ENCODE assay signal across 21 mouse cellular contexts in the genomic region with DNA sequence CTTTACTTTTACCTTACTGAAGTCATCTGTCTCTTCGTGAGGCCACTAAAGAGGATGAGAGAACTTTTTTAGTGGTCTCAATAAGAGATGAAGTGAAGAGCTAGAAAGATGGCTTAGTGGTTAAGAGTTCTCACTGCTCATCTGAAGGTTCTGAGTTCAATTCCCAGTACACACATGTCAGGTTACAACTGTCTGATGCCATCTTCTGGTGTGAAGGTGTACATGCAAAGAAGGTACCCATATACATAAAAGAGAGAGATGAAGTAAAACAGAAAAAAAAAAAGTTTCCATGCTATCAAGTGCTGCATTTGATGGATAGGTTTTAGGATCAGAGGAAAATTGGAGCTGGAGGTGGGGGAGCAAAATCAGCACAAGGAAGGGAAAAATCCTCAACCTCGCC. TPM values are rescaled to one million over a fixed set of nuclear protein-coding genes. Genes with fewer than 3 reads are reported as not detected.
DNase-seq lines count a peak whose midpoint lies in the region; ATAC-seq and TF ChIP-seq lines count a peak whose summit lies in the region.
"Had no signal": no experiment of that assay in that cellular context is flagged by ENCODE, and none has a peak within 500 bp of the region (broad histone marks: within the 10 kb centered on the region; RNA-seq: fewer than 3 reads in every experiment).

No protein-coding gene starts in this region.

- H3K9me3 ChIP-seq in intestine, postnatal 0 days (ENCODE audit: control insufficient read depth), result no peaks in the 10 kb centered on the region
- H3K9me3 ChIP-seq in intestine, embryonic 16.5 days (ENCODE audit: control insufficient read depth, low read length), result no peaks in the 10 kb centered on the region
- H3K9me3 ChIP-seq: embryonic facial prominence, embryonic 15.5 days; forebrain, embryonic 10.5 days; heart, embryonic 12.5 days; hindbrain, embryonic 15.5 days; limb, embryonic 15.5 days had no signal

- no peak overlapping the region for H3K4me3 ChIP-seq in intestine, postnatal 0 days (ENCODE audit: low read depth, low read length)
- no peak overlapping the region for H3K4me3 ChIP-seq in intestine, embryonic 16.5 days (ENCODE audit: low read length)
- H3K4me3 ChIP-seq in thymus, adult 2 months (ENCODE audit: control insufficient read depth, insufficient read depth, low read length), result no peak overlapping the region
- H3K4me3 ChIP-seq: embryonic facial prominence, embryonic 15.5 days; forebrain, embryonic 10.5 days; heart, embryonic 12.5 days; hindbrain, embryonic 15.5 days; limb, embryonic 15.5 days had no signal

- no peak overlapping the region for H3K27ac ChIP-seq in intestine, postnatal 0 days (ENCODE audit: low read depth, low read length)
- no peak overlapping the region for H3K27ac ChIP-seq in intestine, embryonic 16.5 days (ENCODE audit: low read length)
- no peak overlapping the region for H3K27ac ChIP-seq in thymus, adult 2 months (ENCODE audit: control insufficient read depth, insufficient read depth, low read length)
- H3K27ac ChIP-seq: embryonic facial prominence, embryonic 15.5 days; forebrain, embryonic 10.5 days; hindbrain, embryonic 15.5 days; limb, embryonic 15.5 days; macrophage had no signal

- no peak overlapping the region for H3K9ac ChIP-seq in intestine, postnatal 0 days (ENCODE audit: low read depth, low read length)
- H3K9ac ChIP-seq in intestine, embryonic 16.5 days (ENCODE audit: low read depth, low read length), result no peak overlapping the region
- H3K9ac ChIP-seq: embryonic facial prominence, embryonic 15.5 days; heart, embryonic 12.5 days; hindbrain, embryonic 15.5 days; limb, embryonic 15.5 days; lung, embryonic 14.5 days had no signal

- DNase-seq in 416B (ENCODE audit: low read depth) (peak; percentile 43), NIH3T3 (ENCODE audit: low read depth) (peak; percentile 16)
- DNase-seq in naive thymus-derived CD4-positive, alpha-beta T cell, adult 2 months (ENCODE audit: low read depth), result peak; percentile 33
- DNase-seq in lung, postnatal 4 days, result no peak
- DNase-seq in thymus, adult 2 months, result no peak
- DNase-seq: cerebellum, adult 9-10 months; kidney, adult 18-20 months; kidney, postnatal 25 days; layer of hippocampus, adult 9-11 months; lung, embryonic 14.5 days; midbrain, embryonic 14.5 days; right cerebral cortex, adult 18-20 months had no signal

- WGBS in intestine, postnatal 0 days, result 55% methylated on average over 2 of the region's 2 CpGs
- WGBS in intestine, embryonic 16.5 days, result 57% methylated on average over 2 of the region's 2 CpGs
- WGBS in thymus, adult 2 months, result 70% methylated on average over 2 of the region's 2 CpGs

- no peak overlapping the region for H3K4me2 ChIP-seq in intestine, postnatal 0 days (replicated peaks; ENCODE audit: low read depth)
- H3K4me2 ChIP-seq in intestine, embryonic 16.5 days (ENCODE audit: low read depth, low read length), result no peak overlapping the region
- H3K4me2 ChIP-seq: embryonic facial prominence, embryonic 15.5 days; heart, embryonic 12.5 days; hindbrain, embryonic 15.5 days; limb, embryonic 15.5 days; lung, embryonic 14.5 days had no signal

- TF ChIP-seq POLR2A in thymus, adult 2 months (IDR thresholded peaks at IDR 0.05; ENCODE audit: control insufficient read depth, extremely low read depth, insufficient read depth, low read length, poor library complexity), result no peak

- no peaks in the 10 kb centered on the region for H3K27me3 ChIP-seq in intestine, postnatal 0 days (replicated peaks; ENCODE audit: control insufficient read depth, insufficient read depth, low read length)
- peaks cover 2% of the 10 kb centered on the region; the same call in 1 of the 2 replicates for H3K27me3 ChIP-seq in intestine, embryonic 16.5 days (replicated peaks; ENCODE audit: control insufficient read depth, insufficient read depth, low read length)
- H3K27me3 ChIP-seq in thymus, adult 2 months (ENCODE audit: control insufficient read depth, insufficient read depth, low read length), result no peaks in the 10 kb centered on the region
- H3K27me3 ChIP-seq: embryonic facial prominence, embryonic 15.5 days had no signal

- H3K4me1 ChIP-seq in intestine, postnatal 0 days (replicated peaks; ENCODE audit: control insufficient read depth, insufficient read depth, low read length), result no peaks in the 10 kb centered on the region
- no peaks in the 10 kb centered on the region for H3K4me1 ChIP-seq in intestine, embryonic 16.5 days (ENCODE audit: control insufficient read depth, insufficient read depth, low read length)
- H3K4me1 ChIP-seq in thymus, adult 2 months (replicated peaks; ENCODE audit: control insufficient read depth, insufficient read depth, low read length), result no peaks in the 10 kb centered on the region
- H3K4me1 ChIP-seq: embryonic facial prominence, embryonic 15.5 days; forebrain, embryonic 10.5 days; heart, embryonic 12.5 days; hindbrain, embryonic 15.5 days; limb, embryonic 15.5 days had no signal

- no peaks in the 10 kb centered on the region for H3K36me3 ChIP-seq in intestine, postnatal 0 days (ENCODE audit: control insufficient read depth, insufficient read depth)
- no peaks in the 10 kb centered on the region for H3K36me3 ChIP-seq in intestine, embryonic 16.5 days (ENCODE audit: control insufficient read depth, insufficient read depth, low read length)
- no peaks in the 10 kb centered on the region for H3K36me3 ChIP-seq in thymus, adult 2 months (ENCODE audit: control insufficient read depth, insufficient read depth, low read length)
- H3K36me3 ChIP-seq: embryonic facial prominence, embryonic 15.5 days; forebrain, embryonic 10.5 days; heart, embryonic 12.5 days; hindbrain, embryonic 15.5 days; limb, embryonic 15.5 days had no signal

- no peak for ATAC-seq in intestine, postnatal 0 days
- no peak for ATAC-seq in intestine, embryonic 16.5 days

- TF ChIP-seq CTCF in intestine, postnatal 0 days (IDR thresholded peaks at IDR 0.05; ENCODE audit: low read depth), result peak; percentile 41
- TF ChIP-seq CTCF in thymus, adult 2 months (IDR thresholded peaks at IDR 0.05; ENCODE audit: borderline replicate concordance, control insufficient read depth, extremely low read depth, insufficient read depth, low read length, poor library complexity), result no peak

RNA-seq across cellular contexts. Expression of gene Zfp119a, which starts 6.2 kb away (rescaled TPM):
- polyA plus RNA-seq in intestine, postnatal 0 days (2015; fragmentation: Nextera tagmentation; extraction: Ambion mirVana), result 4.9 and 5.1 TPM in 2 replicates
- 5.1 and 5.7 TPM in 2 replicates for polyA plus RNA-seq in intestine, embryonic 16.5 days (2015; fragmentation: Nextera tagmentation; extraction: Ambion mirVana)
- 0.27 and 0.36 TPM in 2 replicates for polyA plus RNA-seq in thymus, adult 2 months (2012; rRNA removed)
- polyA plus RNA-seq: small intestine, adult 2 months had no signal

RNA-seq across cellular contexts. Expression of gene Zfp959, which starts 7.0 kb away (rescaled TPM):
- polyA plus RNA-seq in intestine, postnatal 0 days (2015; fragmentation: Nextera tagmentation; extraction: Ambion mirVana), result 4.8 and 5.0 TPM in 2 replicates
- 7.9 and 10.8 TPM in 2 replicates for polyA plus RNA-seq in intestine, embryonic 16.5 days (2015; fragmentation: Nextera tagmentation; extraction: Ambion mirVana)
- 1.6 and 1.9 TPM in 2 replicates for polyA plus RNA-seq in thymus, adult 2 months (2012; rRNA removed)

Comparison
In these comparisons a context has a peak if more than half of its experiments do, and no peak if none do; other contexts are left out.
1. DNase-seq: peak in 416B (single experiment), NIH3T3 (single experiment) and naive thymus-derived CD4-positive, alpha-beta T cell, adult 2 months (single experiment); none in lung, postnatal 4 days (0 of 2) and thymus, adult 2 months (single experiment).